Mouse (Mus musculus): ENCODE data around the gene Tmem116. TPM values are rescaled to one million over a fixed set of nuclear protein-coding genes. Genes with fewer than 3 reads are reported as not detected.
A peak's percentile ranks its signal among the peaks of the same experiment; 100 is the strongest.

Tmem116 gene
- polyA plus RNA-seq, 1 experiment from 2014 or later: 1.8 TPM

DNA sequence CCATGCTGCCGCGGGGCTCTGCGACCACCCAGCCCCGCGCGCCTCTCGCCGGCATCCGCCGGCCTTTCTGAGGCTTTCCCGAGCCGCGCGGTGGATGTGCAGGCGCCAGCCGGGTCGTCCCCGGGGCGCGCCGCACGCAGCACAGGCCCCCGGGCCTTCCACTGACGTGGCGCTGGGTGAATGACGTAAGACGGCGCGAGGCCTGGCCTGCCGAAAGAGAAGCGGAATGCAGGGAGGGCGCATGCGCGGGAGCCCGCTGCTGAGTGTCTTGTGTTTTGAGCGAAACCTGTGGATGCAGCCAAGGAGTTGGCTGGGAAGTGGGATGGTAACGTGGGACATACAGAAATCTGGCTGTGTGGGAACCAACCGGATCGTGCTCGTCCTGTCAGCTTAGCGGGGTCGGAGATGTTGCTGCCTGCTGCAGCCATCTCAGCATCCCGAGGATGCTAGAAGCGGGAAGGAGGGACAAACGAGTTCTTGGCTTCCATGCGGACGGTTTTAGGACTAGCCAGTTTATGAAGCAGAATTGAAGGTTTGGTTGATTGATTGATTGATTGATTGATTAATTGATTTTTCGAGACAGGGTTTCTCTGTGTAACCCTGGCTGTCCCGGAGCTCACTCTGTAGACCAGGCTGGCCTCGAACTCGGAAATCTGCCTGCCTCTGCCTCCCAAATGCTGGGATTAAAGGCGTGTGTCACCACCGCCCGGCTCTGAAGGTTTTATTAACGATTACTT, 94.3 kb downstream of the Tmem116 start, which contains the start of gene Mapkapk5:
TSS of gene Mapkapk5 (minus strand) at position 113 of the 737 bp plus-strand sequence.
- peak within 1 kb of the TSS; percentile 94 for H3K27ac ChIP-seq
- peak; percentile 94 for ATAC-seq (ENCODE audit: low FRiP score, low read depth)
- H3K4me3 ChIP-seq: peak within 1 kb of the TSS; percentile 85
- H3K9me3 ChIP-seq: 0 out of 2 replicates have a peak, but pooled peaks cover 3% of the 10 kb centered on the region
- no peaks in the 10 kb centered on the region for H3K27me3 ChIP-seq
- 2% methylated on average over 54 of the region's 55 CpGs for WGBS
- peaks cover 20% of the 10 kb centered on the region for H3K4me1 ChIP-seq
- peak within 1 kb of the TSS; percentile 87 for H3K4me2 ChIP-seq (replicated peaks)
- H3K9ac ChIP-seq: peak within 1 kb of the TSS; percentile 98
- H3K36me3 ChIP-seq: no peaks in the 10 kb centered on the region

DNA sequence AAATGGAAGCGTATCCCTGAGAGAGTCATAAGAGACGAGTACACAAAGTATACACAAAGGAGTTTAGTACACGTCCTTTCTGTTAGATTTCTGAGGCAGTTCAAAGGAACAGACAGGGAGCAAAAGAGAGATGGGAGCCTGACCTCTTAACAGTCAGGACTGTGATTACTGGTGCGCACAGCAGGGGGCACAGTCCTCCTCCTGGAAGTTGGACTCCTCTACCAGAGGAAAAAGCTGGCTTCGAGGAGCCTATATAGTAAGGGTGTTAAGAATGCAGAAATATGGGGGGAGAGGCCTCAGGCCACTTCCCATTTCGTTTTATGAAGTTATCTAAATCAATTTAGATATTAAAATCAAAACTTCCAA, 94.8 kb downstream of the Tmem116 start:
- Histone ChIP-seq H3K4me2 (replicated peaks) (peak overlapping the region; percentile 87), H3K27ac (peak overlapping the region; percentile 94; the same call in 1 of the 2 replicates), H3K9me3 (0 out of 2 replicates have a peak, but pooled peaks cover 5% of the 10 kb centered on the region), H3K27me3 (no peaks in the 10 kb centered on the region), H3K4me1 (peaks cover 20% of the 10 kb centered on the region), H3K36me3 (no peaks in the 10 kb centered on the region), H3K4me3 (peak overlapping the region; percentile 85), H3K9ac (peak overlapping the region; percentile 98)
- 35% methylated on average over 6 of the region's 6 CpGs for WGBS
- no peak for ATAC-seq (ENCODE audit: low FRiP score, low read depth)

DNA sequence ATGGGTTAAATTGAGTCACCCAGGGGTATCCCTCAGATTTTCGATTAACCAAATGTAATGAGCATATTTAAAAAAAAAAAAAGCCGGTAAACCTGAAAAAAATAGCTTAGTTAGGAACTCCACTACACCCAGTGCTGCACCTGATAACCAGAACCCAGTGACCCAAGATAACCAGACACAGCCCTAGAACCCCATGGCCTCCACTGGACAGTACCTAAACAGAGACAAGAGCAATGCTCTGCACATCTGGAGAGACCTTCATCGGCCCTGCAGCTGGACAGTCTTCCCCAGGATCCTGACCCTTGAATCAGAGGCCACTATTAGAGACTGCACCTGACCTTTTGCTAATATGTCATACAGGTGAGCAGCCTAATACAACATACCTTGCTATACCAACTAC, 95.4 kb downstream of the Tmem116 start:
- Histone ChIP-seq H3K4me2 (replicated peaks) (peak overlapping the region; percentile 87; the same call in 1 of the 2 replicates), H3K4me1 (peaks cover 20% of the 10 kb centered on the region), H3K27me3 (no peaks in the 10 kb centered on the region), H3K4me3 (no peak overlapping the region), H3K9me3 (0 out of 2 replicates have a peak, but pooled peaks cover 5% of the 10 kb centered on the region), H3K36me3 (no peaks in the 10 kb centered on the region), H3K9ac (no peak overlapping the region), H3K27ac (no peak overlapping the region)
- ATAC-seq (ENCODE audit: low FRiP score, low read depth): no peak
- WGBS: 94% methylated on average over 3 of the region's 3 CpGs

DNA sequence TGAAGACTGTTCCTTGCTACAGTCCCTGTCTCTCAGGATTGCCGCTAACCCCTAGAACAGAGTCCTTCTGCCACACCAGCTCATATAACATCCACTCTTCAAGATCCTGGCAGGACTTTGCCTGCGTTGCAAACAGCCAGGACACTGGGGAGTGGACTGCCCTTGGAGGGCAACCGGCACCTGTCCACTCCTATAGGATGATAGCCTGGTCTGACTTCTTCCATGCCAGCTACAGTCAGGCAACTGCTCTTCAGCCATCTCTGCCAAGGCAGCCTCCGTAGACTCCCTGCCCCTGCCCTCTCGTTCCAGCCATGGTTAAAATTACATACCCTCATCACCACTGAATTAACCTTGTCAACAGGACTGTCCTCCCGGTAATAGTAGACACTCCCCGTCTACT, 97.5 kb downstream of the Tmem116 start:
- Histone ChIP-seq H3K36me3 (no peaks in the 10 kb centered on the region), H3K9me3 (0 out of 2 replicates have a peak, but pooled peaks cover 5% of the 10 kb centered on the region), H3K4me1 (peaks cover 12% of the 10 kb centered on the region), H3K27me3 (no peaks in the 10 kb centered on the region), H3K4me2 (replicated peaks) (no peak overlapping the region), H3K27ac (no peak overlapping the region), H3K4me3 (no peak overlapping the region), H3K9ac (no peak overlapping the region)
- 86% methylated on average over 7 of the region's 7 CpGs for WGBS
- no peak for ATAC-seq (ENCODE audit: low FRiP score, low read depth)

DNA sequence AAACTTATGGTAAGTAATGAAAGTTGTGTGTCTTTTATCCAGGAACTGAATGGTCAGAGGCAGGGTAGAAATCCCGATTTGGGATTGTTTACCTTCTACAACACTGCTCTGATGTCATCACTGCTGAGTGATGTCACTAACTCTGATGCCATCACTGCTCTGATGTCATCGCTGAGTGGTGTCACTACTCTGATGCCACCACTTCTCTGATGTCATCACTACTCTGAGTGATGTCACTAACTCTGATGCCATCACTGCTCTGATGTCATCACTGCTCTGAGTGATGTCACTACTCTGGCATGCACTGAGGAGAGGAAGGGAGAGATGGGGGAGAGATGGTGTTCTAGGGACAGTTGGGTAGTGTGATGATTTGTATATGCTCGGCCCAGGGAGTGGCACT, 110.7 kb downstream of the Tmem116 start:
- H3K9ac ChIP-seq: no peak overlapping the region
- ATAC-seq (ENCODE audit: low FRiP score, low read depth): no peak
- no peak overlapping the region for H3K4me2 ChIP-seq (replicated peaks)
- no peaks in the 10 kb centered on the region for H3K27me3 ChIP-seq
- H3K36me3 ChIP-seq: peaks cover 7% of the 10 kb centered on the region
- no peak overlapping the region for H3K4me3 ChIP-seq
- no peak overlapping the region for H3K27ac ChIP-seq
- no peaks in the 10 kb centered on the region for H3K4me1 ChIP-seq
- WGBS: 86% methylated on average over 3 of the region's 3 CpGs
- H3K9me3 ChIP-seq: no peaks in the 10 kb centered on the region

DNA sequence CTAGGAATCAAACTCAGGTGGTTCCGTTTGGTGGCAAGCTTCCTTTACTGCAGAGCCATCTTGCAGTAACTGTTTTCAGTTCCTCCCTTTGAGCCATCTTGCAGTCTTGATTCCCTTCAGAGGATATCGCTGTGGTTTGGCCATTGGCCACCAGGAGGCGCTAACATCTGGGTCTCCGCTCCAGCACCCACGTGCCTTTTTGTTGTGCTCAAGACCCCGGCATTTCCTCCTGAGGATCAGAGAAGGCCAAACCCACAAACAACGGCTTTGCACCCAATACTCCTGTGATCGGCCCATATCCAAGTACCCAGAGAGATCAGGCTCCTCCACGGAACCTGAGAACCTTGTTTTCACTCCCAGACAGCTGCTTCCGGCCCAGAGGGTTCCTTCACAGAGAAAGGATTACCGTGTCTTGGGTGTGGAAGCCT, 112.8 kb downstream of the Tmem116 start:
- WGBS: 11% methylated on average over 11 of the region's 11 CpGs
- H3K36me3 ChIP-seq: peaks cover 26% of the 10 kb centered on the region
- H3K4me1 ChIP-seq: no peaks in the 10 kb centered on the region
- peak overlapping the region; percentile 54 for H3K4me2 ChIP-seq (replicated peaks)
- H3K27ac ChIP-seq: no peak overlapping the region
- peak; percentile 49; the same call in 1 of the 2 replicates for ATAC-seq (ENCODE audit: low FRiP score, low read depth)
- peak overlapping the region; percentile 20 for H3K4me3 ChIP-seq
- no peaks in the 10 kb centered on the region for H3K27me3 ChIP-seq
- H3K9me3 ChIP-seq: no peaks in the 10 kb centered on the region
- peak overlapping the region; percentile 56 for H3K9ac ChIP-seq

DNA sequence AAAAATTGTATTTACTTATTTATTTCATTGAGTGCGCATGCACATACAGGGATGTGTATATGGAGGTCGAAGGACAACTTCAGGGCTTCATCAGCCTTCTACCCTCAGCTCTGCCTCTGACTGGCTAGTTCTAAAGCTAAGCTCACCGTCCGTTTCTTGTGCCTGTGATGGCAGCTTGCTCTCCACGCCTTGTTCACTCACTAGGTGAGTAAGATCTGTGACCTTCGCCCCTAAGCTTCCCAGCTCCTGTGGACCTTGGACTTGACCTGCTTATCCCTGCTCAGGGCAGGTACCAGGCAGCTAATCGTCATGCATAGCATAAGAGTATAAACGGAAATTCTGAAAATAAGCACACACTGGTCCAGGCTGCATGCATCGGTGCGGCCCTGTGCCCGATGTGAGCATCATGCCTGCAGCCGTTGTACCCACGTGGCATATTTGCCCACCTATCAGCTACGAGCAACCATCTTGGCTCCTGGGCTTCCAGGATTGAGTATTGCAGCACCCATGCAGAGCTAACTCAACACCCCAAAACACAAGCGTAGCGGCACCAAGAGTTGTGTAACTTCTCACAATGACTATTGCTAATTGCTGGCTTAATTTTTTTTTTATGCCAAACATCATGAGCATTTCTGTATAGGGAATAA, 114.5 kb downstream of the Tmem116 start:
- WGBS: 90% methylated on average over 16 of the region's 16 CpGs
- H3K9me3 ChIP-seq: no peaks in the 10 kb centered on the region
- ATAC-seq (ENCODE audit: low FRiP score, low read depth): no peak
- H3K4me1 ChIP-seq: no peaks in the 10 kb centered on the region
- H3K36me3 ChIP-seq: peaks cover 42% of the 10 kb centered on the region
- no peak overlapping the region for H3K4me3 ChIP-seq
- no peak overlapping the region for H3K27ac ChIP-seq
- H3K9ac ChIP-seq: no peak overlapping the region
- H3K27me3 ChIP-seq: no peaks in the 10 kb centered on the region
- H3K4me2 ChIP-seq (replicated peaks): no peak overlapping the region

DNA sequence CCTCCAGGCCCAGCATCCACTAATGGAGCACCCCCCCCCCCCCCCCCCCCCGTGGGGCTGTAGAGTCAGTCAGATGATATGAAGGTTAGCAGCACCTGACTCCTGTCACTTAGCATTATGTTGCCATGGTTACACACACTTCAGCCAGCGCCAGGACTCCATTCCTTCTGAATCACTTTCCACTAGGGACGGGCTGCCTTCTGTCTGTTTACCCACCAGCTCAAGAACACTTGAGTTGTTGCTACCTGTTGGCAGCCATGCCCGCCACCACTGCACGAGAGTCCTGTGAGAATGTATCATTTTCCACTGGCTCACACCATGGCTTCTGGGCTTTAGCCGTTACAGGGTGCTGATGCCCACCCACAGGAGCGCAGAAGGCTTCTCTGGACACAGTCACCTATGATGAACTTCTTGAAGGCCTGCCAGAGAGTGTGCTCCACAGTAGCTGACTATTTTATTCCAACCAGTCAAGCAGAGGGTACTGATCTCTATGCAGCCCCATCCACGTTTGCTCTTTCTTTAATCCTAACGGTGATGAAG, 118.3 kb downstream of the Tmem116 start:
- Histone ChIP-seq H3K4me1 (no peaks in the 10 kb centered on the region), H3K27ac (no peak overlapping the region), H3K27me3 (no peaks in the 10 kb centered on the region), H3K36me3 (peaks cover 80% of the 10 kb centered on the region), H3K4me3 (no peak overlapping the region), H3K9ac (no peak overlapping the region), H3K9me3 (no peaks in the 10 kb centered on the region), H3K4me2 (replicated peaks) (no peak overlapping the region)
- 76% methylated on average over 9 of the region's 9 CpGs for WGBS
- ATAC-seq (ENCODE audit: low FRiP score, low read depth): no peak

DNA sequence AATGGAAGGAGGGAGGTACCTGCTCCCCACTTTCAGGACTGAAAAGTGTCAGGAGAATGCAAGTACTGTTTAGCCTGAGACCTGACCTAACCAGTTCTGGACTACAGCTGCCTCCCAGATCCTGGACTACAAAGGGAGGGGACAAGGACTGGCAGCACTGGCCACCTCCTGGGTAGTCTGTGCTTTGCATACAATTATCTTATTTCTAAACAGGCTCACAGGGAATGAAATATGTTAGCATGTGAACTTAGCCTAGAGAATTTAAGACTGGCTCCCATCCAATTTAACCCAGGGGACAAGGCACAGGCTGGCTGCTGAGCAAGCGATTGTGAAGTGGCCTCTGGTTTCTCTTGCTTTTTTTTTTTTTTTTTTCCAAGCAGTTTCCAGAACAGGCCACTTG, 119.1 kb downstream of the Tmem116 start:
- H3K4me3 ChIP-seq: no peak overlapping the region
- H3K4me2 ChIP-seq (replicated peaks): no peak overlapping the region
- H3K9me3 ChIP-seq: no peaks in the 10 kb centered on the region
- H3K9ac ChIP-seq: no peak overlapping the region
- H3K36me3 ChIP-seq: peaks cover 88% of the 10 kb centered on the region
- ATAC-seq (ENCODE audit: low FRiP score, low read depth): no peak
- H3K4me1 ChIP-seq: no peaks in the 10 kb centered on the region
- 81% methylated on average over 1 of the region's 1 CpGs for WGBS
- no peaks in the 10 kb centered on the region for H3K27me3 ChIP-seq
- no peak overlapping the region for H3K27ac ChIP-seq

Other genes starting within 250 kb of the Tmem116 start
- 616 and 635 TPM in 2 replicates for gene Rpl6, start 247.4 kb upstream of the Tmem116 start, polyA plus RNA-seq (2015; fragmentation: Nextera tagmentation; extraction: Ambion mirVana)
- 5.2 and 5.6 TPM in 2 replicates for gene Hectd4, start 231.7 kb upstream of the Tmem116 start, polyA plus RNA-seq (2015; fragmentation: Nextera tagmentation; extraction: Ambion mirVana)
- gene Trafd1, start 66.3 kb upstream of the Tmem116 start, polyA plus RNA-seq (2015; fragmentation: Nextera tagmentation; extraction: Ambion mirVana): 78.5 and 78.9 TPM in 2 replicates
- 38.3 and 40.6 TPM in 2 replicates for gene Naa25, start 54.0 kb upstream of the Tmem116 start, polyA plus RNA-seq (2015; fragmentation: Nextera tagmentation; extraction: Ambion mirVana)
- 158 and 161 TPM in 2 replicates for gene Erp29, start 613 bp downstream of the Tmem116 start, polyA plus RNA-seq (2015; fragmentation: Nextera tagmentation; extraction: Ambion mirVana)
- not detected in 2 replicates for gene Adam1b, start 51.5 kb downstream of the Tmem116 start, polyA plus RNA-seq (2015; fragmentation: Nextera tagmentation; extraction: Ambion mirVana)
- gene Adam1a, start 93.6 kb downstream of the Tmem116 start, polyA plus RNA-seq (2015; fragmentation: Nextera tagmentation; extraction: Ambion mirVana): 2.1 TPM in 2 replicates
- not detected in 2 replicates for gene Gm42878, start 93.6 kb downstream of the Tmem116 start, polyA plus RNA-seq (2015; fragmentation: Nextera tagmentation; extraction: Ambion mirVana)
- 59.0 and 60.5 TPM in 2 replicates for gene Mapkapk5, start 94.0 kb downstream of the Tmem116 start, polyA plus RNA-seq (2015; fragmentation: Nextera tagmentation; extraction: Ambion mirVana)
- gene Aldh2, start 141.9 kb downstream of the Tmem116 start, polyA plus RNA-seq (2015; fragmentation: Nextera tagmentation; extraction: Ambion mirVana): 255 and 260 TPM in 2 replicates
- gene Acad12, start 167.0 kb downstream of the Tmem116 start, polyA plus RNA-seq (2015; fragmentation: Nextera tagmentation; extraction: Ambion mirVana): 2.1 and 3.2 TPM in 2 replicates
- gene Acad10, start 208.6 kb downstream of the Tmem116 start, polyA plus RNA-seq (2015; fragmentation: Nextera tagmentation; extraction: Ambion mirVana): 2.2 and 2.3 TPM in 2 replicates
- gene Brap, start 208.7 kb downstream of the Tmem116 start, polyA plus RNA-seq (2015; fragmentation: Nextera tagmentation; extraction: Ambion mirVana): 43.2 and 43.9 TPM in 2 replicates

Measured in limb, embryonic 13.5 days (tissue).